Mouse (Mus musculus): ENCODE results near the gene Fam71e1. TPM values are rescaled to one million over a fixed set of nuclear protein-coding genes. Genes with fewer than 3 reads are reported as not detected.
A peak's percentile ranks its signal among the peaks of the same experiment; 100 is the strongest.

The Fam71e1 gene
- total RNA-seq, 1 experiment from 2014 or later = 7.3 TPM

DNA sequence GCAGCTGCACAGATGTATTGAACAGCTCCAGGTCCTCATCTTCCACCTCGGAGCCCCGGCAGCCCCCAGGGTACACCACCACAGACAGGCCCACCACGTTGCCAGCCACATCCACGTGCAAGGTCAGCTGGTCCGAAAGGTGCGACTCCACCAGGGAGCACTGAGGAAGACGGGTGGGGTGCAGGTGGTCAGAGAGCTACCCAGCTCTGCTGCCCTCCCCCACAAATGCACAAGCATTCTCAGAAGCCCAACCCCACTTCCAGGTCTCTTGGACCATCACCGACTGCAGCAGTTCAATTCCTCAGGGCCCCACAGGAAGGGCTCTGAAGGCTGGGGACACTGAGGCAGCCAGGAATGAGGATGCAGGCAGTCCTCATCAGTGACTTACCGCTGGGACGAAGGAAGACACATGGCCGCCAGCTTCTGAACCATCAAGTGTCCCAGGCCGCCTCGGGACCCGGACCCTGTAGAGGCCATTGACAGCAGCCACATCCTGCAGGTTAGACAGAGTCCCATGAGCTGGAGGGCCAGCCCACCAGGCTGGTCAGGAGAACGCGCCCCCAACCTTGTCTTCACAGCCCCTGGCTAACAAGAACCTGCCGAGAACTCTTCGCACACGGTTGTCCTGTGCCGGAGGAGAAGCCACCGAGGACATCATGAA, 4.1 kb upstream of the Fam71e1 start:
- no peak for ATAC-seq (ENCODE audit: extremely low read depth, insufficient number of reproducible peaks, low FRiP score, poor library complexity, severe bottlenecking)

DNA sequence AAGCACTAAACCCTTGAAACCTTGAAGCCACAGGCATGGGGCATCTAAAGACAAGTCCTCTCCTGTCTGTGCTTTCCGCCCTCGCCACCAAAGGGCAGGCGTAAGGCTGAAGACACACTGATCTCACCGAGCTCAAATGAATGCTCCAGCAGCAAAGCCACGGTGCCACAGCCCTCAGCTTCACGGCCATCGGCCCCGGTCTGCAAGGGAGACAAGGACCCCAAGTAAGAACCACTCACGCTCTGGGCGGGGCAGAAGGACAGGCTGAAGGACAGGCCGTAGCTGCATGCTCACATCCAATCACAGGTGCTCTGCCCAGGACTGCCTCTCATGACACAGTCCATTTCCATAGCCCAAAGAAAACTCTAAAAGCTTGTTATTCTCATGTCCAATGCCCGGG, 1.7 kb upstream of the Fam71e1 start:
- no peak for ATAC-seq (ENCODE audit: extremely low read depth, insufficient number of reproducible peaks, low FRiP score, poor library complexity, severe bottlenecking)

DNA sequence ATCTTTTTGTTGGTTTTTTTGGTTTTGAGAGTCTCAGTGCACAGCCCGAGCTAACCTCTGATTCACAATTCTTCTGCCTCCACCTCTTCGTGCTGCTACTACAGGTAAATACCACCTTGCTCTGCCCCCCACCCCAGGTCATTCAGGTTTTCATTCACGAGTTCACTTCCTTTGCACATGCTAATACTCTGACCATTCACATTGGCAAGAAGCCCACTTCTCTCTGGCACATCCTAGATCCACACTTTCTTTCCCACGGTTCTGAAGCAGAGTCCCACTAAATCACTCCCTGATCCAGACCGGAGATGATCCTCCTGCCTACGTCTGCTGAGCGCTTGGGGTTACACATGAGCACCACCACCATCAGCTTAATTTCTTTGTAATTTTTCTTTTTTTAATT, 1.3 kb upstream of the Fam71e1 start:
- ATAC-seq (ENCODE audit: extremely low read depth, insufficient number of reproducible peaks, low FRiP score, poor library complexity, severe bottlenecking) = no peak

DNA sequence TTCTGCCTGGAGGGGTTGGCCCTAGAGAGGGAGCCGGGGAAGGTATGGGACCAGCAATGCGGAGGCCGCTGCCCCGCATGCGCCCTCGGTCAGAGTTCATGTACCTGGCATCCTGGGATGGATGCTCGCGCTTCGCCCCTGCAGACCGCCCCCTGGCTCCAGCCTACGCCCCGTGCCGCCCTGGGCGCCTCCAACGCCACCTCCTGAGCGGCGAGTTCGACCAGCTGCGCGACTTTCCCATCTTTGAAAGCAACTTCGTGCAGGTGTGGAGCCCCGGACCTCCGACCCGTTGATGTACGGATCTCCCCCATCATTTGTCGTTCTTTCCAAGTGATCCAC, 359 bp downstream of the Fam71e1 start:
- no peak for ATAC-seq (ENCODE audit: extremely low read depth, insufficient number of reproducible peaks, low FRiP score, poor library complexity, severe bottlenecking)

DNA sequence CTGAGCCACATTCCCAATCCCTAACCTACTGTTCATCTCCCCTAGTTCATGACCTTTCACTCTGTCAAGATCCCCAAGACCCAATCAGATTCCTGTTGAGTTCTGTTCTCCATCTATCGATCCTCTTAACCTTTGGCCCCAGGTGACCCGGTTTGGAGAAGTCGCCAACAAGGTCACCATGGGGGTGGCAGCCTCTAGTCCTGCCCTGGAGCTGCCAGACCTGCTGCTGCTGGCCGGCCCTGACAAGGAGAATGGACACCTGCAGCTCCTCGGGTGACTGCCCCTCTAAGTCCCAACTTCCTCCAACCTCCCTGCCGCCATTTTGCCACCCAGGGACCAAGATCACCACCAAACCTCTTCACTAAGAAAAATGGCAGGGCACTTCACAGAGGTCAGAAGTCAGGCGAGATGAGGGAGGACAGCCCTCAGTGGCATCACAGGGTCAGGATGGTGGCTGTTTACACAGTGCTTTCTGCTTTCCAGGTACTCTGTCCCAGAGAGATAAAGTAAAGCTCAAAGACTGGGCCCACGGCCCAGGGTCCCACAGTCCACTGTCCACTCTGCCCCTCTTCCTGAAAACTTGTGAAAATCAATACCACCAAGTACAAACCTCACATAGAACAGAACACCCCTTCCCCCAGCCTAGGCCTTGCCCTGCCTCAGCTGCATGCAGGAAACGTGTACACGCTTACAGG, 1.1 kb downstream of the Fam71e1 start:
- no peak for ATAC-seq (ENCODE audit: extremely low read depth, insufficient number of reproducible peaks, low FRiP score, poor library complexity, severe bottlenecking)

DNA sequence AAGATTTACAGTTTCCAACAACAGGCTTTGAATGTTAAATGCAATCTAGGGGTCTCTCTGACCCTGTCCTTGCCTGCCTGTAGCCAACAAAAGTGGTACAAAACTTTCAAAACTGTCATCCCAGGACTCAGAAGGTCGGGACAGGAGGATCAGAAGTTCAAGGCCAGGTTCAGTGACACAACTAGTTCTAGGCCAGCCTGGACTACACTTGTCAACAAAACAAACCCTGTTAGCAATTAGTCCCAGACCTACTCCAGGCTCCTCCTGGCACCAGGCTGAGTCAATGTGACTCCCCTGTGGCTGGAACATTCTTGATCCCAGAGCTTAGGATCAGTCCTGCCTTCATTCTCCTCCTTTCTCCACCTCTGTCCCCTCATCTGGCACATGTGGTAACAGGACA, 2.5 kb downstream of the Fam71e1 start:
- no peak for ATAC-seq (ENCODE audit: extremely low read depth, insufficient number of reproducible peaks, low FRiP score, poor library complexity, severe bottlenecking)

DNA sequence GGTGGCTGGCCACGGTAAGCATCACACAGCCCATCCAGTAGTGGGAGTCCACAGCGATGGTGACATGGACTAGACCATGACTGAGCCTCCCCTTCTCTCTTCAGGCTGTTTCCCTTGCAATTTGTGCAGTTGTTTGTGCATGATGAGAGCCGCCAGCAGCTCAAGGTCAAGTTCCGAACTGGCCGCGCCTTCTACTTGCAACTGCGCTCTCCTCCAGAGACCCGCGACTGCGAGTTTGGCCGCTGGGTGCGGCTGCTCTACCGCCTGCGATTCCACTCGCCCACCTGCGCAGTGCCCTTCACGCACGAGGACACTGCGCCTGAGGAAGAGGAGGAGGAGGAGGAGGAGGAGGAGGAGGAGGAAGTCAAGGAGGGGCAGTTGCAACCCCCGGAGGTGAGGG, 3.7 kb downstream of the Fam71e1 start:
- no peak for ATAC-seq (ENCODE audit: extremely low read depth, insufficient number of reproducible peaks, low FRiP score, poor library complexity, severe bottlenecking)

DNA sequence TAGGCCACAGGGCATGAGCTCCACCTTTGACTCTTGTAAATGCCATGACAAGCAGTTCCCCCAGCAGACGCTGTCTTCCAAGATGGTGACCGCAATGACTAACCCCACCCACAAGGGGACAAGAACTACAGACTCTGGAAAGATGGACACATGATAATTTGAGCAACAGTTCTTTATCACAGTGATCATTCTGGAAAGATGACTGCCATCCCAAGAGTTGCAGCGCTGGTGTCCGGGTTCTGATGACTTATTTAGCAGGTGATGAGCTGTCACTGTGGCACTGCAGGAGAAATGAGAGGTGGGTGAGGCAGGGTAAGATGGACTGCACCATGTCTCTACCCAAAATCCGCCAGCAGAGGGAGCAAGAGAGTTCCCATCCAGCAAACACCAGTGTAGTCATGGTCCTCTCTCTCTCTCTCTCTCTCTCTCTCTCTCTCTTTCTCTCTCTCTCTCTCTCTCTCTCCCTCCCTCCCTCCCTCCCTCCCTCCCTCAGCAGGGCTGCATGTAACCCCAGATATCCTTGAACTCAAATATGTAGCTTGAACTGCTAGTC, 5.3 kb downstream of the Fam71e1 start:
- peak; percentile 66; the same call in 1 of the 2 replicates for ATAC-seq (ENCODE audit: extremely low read depth, insufficient number of reproducible peaks, low FRiP score, poor library complexity, severe bottlenecking)

DNA sequence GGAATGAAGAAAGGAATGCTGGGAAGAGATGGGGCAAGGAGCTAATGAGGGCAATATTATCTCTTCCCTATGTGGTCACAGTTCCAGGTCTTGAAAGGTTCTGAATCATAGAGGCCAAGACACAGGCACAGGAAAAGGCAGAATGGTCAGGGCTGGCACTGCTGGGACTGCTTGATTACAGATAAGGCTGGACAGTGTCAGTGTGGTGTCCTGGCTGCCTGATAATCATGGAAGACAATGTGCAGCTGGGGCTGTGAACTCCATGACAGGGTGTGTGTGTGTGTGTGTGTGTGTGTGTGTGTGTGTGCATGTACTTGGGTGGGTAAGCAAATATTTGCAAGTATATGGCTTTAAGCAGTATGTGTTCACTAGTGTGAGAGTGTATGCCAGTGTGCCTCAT, 11.1 kb downstream of the Fam71e1 start:
- no peak for ATAC-seq (ENCODE audit: extremely low read depth, insufficient number of reproducible peaks, low FRiP score, poor library complexity, severe bottlenecking)

DNA sequence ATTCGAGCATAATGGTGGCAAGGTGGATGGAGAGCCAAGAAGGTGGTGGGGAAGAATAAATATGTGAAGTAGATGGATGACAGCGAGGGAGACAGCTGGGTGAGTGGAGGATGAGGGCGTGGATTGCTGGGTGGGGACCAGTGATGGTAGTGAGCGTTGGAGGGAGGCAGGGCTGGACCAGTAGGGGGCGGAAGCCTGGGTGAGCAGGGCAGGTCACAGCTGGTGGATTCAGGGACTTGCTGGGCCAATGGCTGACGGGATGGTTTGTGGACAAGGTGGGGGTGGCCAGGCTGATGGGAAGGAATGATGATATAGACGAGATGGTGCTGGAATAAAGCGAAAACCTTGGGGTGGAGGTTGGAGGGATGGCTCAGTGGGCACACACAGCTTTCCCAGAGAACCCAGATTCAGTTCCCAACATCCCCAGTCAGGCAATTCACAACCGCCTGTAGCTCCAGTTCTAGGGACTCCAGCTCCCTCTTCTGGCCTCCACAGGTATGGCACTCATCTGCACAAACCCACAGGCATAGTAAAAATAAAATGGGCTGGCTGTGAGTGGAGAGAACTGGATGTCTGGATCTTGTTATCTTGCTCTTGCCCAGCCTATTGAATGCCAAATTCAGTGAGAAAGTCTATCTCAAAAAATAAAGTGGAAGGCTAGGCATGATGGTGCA, 23.0 kb downstream of the Fam71e1 start:
- no peak for ATAC-seq (ENCODE audit: extremely low read depth, insufficient number of reproducible peaks, low FRiP score, poor library complexity, severe bottlenecking)

DNA sequence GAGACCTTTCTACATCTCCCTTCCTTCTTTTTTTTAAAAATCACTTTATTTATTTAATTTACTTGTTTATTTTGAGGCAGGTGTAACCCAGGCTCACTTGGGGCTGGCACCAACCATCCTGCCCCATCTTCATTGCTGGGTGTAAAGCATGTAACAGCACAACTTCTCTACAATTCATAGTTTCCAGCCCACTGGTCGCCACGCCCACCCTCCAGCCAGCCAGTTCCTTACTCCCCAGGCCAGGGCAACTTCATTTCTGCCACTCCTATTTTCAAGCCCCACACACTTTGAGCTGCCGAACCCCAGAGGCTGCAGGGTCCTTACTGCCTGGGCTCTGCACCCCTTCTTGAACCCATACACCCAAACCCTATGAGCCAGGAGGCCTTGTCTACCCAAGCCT, 24.6 kb downstream of the Fam71e1 start:
- ATAC-seq (ENCODE audit: extremely low read depth, insufficient number of reproducible peaks, low FRiP score, poor library complexity, severe bottlenecking) = no peak

DNA sequence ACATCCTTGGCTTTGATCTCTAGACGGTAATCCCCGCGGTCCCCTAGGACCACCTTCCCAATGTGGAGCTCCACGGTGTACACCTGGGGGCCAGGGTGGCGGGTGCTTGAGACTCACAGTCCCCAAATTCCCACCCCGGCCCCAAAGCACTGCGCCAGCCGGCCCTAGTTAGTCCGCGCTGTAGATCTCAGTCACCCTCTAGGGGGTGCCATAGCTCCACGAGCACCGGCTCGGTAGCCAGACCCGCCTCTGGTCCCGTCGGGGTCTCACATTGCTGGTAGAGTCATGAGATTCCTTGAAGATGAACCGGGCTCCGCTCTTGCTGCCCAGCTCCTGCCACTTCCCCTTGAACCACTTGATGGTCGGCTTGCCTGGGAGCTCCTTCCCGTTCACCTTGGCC, 25.3 kb downstream of the Fam71e1 start:
- ATAC-seq (ENCODE audit: extremely low read depth, insufficient number of reproducible peaks, low FRiP score, poor library complexity, severe bottlenecking) = peak; percentile 67

DNA sequence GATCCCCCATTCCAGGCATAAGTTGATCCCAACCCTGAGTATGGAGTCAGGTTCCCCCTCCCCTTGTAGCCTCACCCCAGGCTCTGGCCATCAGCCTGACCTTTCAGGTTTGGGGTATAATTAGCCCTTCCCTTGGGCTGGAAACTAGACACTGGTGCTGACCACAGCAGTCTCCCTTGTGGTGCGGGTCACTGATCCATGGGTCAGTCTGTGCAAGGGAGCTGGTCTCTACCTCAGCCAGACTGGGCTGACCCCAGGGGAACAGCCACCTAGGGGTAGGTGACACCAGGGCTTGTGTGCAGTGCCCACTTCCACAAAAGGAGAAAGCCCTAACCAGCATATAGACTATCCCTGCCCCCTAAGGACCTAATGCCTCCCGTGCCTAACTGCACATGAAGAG, 26.7 kb downstream of the Fam71e1 start:
- ATAC-seq (ENCODE audit: extremely low read depth, insufficient number of reproducible peaks, low FRiP score, poor library complexity, severe bottlenecking) = no peak

DNA sequence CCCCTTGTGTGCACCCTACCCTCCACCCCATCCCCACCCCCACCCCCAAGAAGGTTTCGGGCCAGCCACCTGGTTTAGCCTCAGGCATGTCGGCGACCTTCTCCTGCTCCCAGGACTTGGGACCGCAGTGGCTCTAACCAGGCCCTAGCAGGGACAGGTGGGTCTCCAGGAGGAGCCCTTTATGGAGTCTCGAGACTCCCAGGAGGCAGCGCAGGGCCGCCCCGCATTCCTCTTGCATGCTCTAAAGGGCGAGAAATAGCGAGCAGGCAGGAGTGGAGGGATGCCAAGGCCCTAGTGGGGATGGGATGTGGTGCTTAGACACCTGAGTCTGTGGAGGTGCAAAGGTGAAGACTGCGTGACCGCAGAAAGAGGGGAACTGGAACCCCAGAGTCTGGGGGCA, 28.1 kb downstream of the Fam71e1 start, which contains the start of gene Mybpc2:
TSS of gene Mybpc2 (minus strand) at position 155 of the 400 bp plus-strand sequence.
- ATAC-seq (ENCODE audit: extremely low read depth, insufficient number of reproducible peaks, low FRiP score, poor library complexity, severe bottlenecking) = no peak

DNA sequence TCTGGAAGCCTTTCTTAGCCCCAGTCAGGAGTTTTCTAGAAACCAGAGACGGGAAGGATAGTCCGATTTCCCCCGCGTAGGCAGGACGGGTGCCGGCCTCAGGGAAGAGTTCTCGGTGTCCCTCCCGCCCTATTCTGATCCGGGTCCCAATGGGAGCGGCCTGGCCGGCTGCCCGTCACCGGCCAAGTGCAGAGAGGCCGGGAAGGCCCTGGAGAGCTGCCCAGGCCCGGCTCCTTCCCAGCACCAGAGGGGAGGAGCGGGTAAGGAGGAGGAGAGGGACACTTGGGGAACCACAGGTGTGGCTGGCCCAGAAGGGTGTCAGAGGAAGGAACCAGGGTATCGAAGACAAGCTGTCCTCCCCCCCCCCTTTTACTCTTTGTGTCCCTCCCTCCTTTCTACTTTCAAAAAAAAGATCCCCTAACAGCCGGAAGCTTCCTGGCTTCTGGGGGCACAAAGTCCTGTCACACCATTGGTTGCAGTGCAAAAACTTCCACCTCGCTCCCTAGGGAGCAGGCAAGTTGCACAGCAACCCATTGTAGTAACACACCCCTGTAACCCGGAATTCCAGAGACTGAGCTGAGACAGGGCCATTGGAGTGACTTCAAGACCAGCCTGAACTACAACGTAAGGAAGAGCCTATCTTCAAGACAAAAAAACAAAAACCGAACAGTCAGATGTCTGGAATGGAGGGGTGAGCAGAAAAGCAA, 28.9 kb downstream of the Fam71e1 start:
- ATAC-seq (ENCODE audit: extremely low read depth, insufficient number of reproducible peaks, low FRiP score, poor library complexity, severe bottlenecking) = no peak

DNA sequence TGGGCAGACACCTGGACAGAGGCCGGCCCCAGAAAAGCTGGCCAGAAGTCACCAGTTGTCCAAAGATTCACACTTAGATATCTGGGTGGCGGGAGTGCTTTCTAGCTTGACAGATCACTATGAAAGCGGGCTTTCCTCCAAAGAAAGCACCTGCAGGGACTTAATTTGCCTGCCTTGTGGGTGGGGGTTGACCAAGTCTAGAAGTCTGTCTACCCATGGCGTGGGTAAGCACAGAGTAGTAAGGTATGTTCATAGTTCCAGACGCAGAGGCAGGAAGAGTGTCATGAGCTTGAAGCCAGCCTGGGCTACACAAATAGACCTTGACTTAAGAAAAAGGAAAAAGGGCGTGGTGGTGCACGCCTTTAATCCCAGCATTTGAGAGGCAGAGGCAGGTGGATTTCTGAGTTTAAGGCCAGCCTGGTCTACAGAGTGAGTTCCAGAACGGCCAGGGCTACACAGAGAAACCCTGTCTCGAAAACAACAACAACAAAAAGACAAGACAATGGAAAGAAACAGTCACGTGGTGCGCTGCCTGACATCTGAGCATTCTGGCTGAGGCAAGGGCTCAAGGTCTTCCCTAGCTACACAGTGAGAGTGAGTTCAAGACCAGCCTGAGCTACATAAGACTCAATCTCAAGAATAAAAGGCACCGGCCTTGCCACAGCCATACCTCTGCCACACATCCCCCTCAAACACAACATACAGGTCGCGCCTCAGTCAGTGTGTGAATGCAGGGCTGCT, 30.2 kb downstream of the Fam71e1 start:
- ATAC-seq (ENCODE audit: extremely low read depth, insufficient number of reproducible peaks, low FRiP score, poor library complexity, severe bottlenecking) = no peak

DNA sequence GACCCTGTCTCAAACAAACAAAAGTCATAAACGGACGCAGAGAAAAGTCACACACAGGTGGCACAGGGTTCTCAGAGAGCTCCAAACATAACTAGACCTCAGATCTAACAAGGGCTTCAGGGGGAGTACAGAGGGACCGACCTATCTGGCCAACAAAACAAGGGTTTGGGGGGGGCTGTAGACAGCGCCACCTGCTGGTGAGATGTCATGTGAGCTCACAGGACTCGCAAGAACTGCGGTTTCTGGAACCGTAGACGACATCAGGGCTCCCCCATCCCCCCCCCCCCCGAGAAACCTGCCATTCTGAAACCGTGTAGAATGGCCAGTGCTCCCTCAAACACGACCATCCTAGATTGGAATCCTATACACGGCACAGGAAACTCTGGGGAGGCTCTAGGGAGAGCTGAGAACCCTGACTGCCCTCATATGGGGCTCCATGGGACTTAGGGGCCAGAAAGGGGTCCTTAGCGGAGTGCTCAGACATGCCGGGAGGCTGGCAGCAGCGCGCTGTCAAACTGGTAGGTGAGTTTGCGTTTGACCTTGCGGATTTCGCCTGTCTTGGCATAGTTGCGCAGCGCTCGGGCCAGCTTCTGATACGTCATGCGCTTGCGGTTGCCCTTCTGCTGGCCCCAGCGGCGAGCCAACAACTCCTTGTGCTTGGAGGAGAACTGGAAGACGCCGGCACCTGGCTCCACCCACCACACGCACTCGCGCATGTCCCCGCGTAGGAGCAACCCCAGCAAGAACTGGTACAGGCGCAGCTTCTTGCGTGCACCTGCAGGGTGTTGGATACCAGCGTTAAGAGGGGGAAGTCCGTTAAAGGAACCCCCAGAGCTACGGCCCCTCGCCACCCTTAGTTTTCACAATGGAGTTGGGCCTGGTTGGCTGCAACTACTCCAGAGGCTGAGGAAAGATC, 31.4 kb downstream of the Fam71e1 start:
- ATAC-seq (ENCODE audit: extremely low read depth, insufficient number of reproducible peaks, low FRiP score, poor library complexity, severe bottlenecking) = peak; percentile 61

DNA sequence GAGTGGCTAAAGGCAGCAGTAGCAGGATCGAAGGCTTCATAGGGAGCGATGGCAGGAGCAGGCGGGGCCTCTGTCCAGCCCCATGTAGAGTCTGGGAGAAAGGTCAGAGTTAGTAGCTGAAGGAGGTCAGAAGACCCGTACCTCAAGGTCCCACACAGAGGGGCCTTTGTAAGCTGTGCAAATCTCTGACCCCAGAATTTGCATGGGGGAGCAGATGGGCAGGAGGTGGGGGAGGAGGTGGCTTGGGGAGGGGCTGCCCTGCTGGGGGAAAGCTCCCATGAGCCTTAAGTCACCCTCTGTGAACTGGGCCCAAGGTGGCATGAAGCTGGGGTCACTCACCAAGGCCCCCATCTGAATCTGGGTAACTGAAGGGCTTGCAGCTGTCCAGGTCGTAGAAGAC, 33.1 kb downstream of the Fam71e1 start:
- no peak for ATAC-seq (ENCODE audit: extremely low read depth, insufficient number of reproducible peaks, low FRiP score, poor library complexity, severe bottlenecking)

All from neutrophil, adult 5-6 weeks (primary cell).